In genomic region chr6:52164626-52165440, GRCm38 (mm10) we compare ENCODE assay signal across 8 mouse cellular contexts. TPM values are rescaled to one million over a fixed set of nuclear protein-coding genes. Genes with fewer than 3 reads are reported as not detected.
DNase-seq lines count a peak whose midpoint lies in the region; ATAC-seq and TF ChIP-seq lines count a peak whose summit lies in the region.

Hoxa2 (minus strand) TSS chr6:52164831.

- DNase-seq in testis, postnatal 14 days (ENCODE audit: low spot score) = no peak
- peak; percentile 15 for DNase-seq in heart, postnatal 4 days
- no peak for DNase-seq in limb, embryonic 14.5 days (ENCODE audit: low spot score)
- no peak for DNase-seq in stomach, postnatal 0 days (ENCODE audit: low spot score)
- no peak for DNase-seq in urinary bladder, postnatal 10 days (ENCODE audit: low spot score)
- no peak for DNase-seq in layer of hippocampus, adult 11-12 months (ENCODE audit: low spot score)
- no peak for DNase-seq in right cerebral cortex, postnatal 4 days

- H3K4me2 ChIP-seq in limb, embryonic 14.5 days (replicated peaks; ENCODE audit: low read depth, low read length, severe bottlenecking) = peak within 1 kb of the TSS; percentile 40
- H3K4me2 ChIP-seq in stomach, postnatal 0 days (replicated peaks; ENCODE audit: low read depth) = peak within 1 kb of the TSS; percentile 77

- TF ChIP-seq EP300 in stomach, postnatal 0 days (optimal IDR thresholded peaks at IDR 0.05) = no peak

- no peak for TF ChIP-seq CTCF in testis, adult 2 months (IDR thresholded peaks at IDR 0.05; ENCODE audit: control insufficient read depth, insufficient read depth, insufficient replicate concordance, low read depth, low read length)
- no peak for TF ChIP-seq CTCF in stomach, postnatal 0 days (IDR thresholded peaks at IDR 0.05; ENCODE audit: low read depth)

- H3K27me3 ChIP-seq in testis, adult 2 months (ENCODE audit: control insufficient read depth, insufficient read depth, low read length) = peaks cover 21% of the 10 kb centered on the region
- H3K27me3 ChIP-seq in limb, embryonic 14.5 days (ENCODE audit: control insufficient read depth, insufficient read depth, low read length) = peaks cover 87% of the 10 kb centered on the region
- H3K27me3 ChIP-seq in stomach, postnatal 0 days (ENCODE audit: control insufficient read depth, insufficient read depth, low read length) = no peaks in the 10 kb centered on the region; the same call in 1 of the 2 replicates

- no peak within 1 kb of the TSS for H3K9ac ChIP-seq in limb, embryonic 14.5 days (ENCODE audit: low read depth, low read length, severe bottlenecking)
- H3K9ac ChIP-seq in stomach, postnatal 0 days (ENCODE audit: low read length) = peak within 1 kb of the TSS; percentile 89

- no peaks in the 10 kb centered on the region for H3K36me3 ChIP-seq in testis, adult 2 months (ENCODE audit: control insufficient read depth, insufficient read depth, low read length)
- H3K36me3 ChIP-seq in limb, embryonic 14.5 days (ENCODE audit: control insufficient read depth, insufficient read depth, low read length) = peaks cover 7% of the 10 kb centered on the region
- H3K36me3 ChIP-seq in stomach, postnatal 0 days (ENCODE audit: control insufficient read depth, insufficient read depth, low read length) = 0 out of 2 replicates have a peak, but pooled peaks cover 2% of the 10 kb centered on the region

- no peak for ATAC-seq in limb, embryonic 14.5 days (ENCODE audit: low FRiP score, low read depth)
- peak; percentile 39; the same call in 1 of the 2 replicates for ATAC-seq in stomach, postnatal 0 days (ENCODE audit: low FRiP score, low TSS enrichment)

- H3K27ac ChIP-seq in testis, adult 2 months (ENCODE audit: control insufficient read depth, insufficient read depth, low read depth, low read length) = no peak within 1 kb of the TSS
- no peak within 1 kb of the TSS for H3K27ac ChIP-seq in limb, embryonic 14.5 days (replicated peaks; ENCODE audit: low read depth, low read length)
- peak within 1 kb of the TSS; percentile 96 for H3K27ac ChIP-seq in stomach, postnatal 0 days (replicated peaks)

- peaks cover 22% of the 10 kb centered on the region for H3K4me1 ChIP-seq in testis, adult 2 months (ENCODE audit: control insufficient read depth, insufficient read depth, low read length)
- H3K4me1 ChIP-seq in limb, embryonic 14.5 days (ENCODE audit: control insufficient read depth, insufficient read depth, low read length) = peaks cover 29% of the 10 kb centered on the region
- peaks cover 1% of the 10 kb centered on the region; the same call in 1 of the 2 replicates for H3K4me1 ChIP-seq in stomach, postnatal 0 days (replicated peaks; ENCODE audit: control insufficient read depth, insufficient read depth)

- no peaks in the 10 kb centered on the region for H3K9me3 ChIP-seq in limb, embryonic 14.5 days (ENCODE audit: control insufficient read depth, low read length)
- H3K9me3 ChIP-seq in stomach, postnatal 0 days (ENCODE audit: control insufficient read depth, low read length) = no peaks in the 10 kb centered on the region

- 3% methylated on average over 25 of the region's 25 CpGs for WGBS in limb, embryonic 14.5 days
- 1% methylated on average over 25 of the region's 25 CpGs for WGBS in stomach, postnatal 0 days

- H3K4me3 ChIP-seq in testis, adult 2 months (ENCODE audit: control insufficient read depth, low read depth, low read length) = peak within 1 kb of the TSS; percentile 1; the same call in 1 of the 2 replicates
- H3K4me3 ChIP-seq in limb, embryonic 14.5 days (replicated peaks; ENCODE audit: low read length) = peak within 1 kb of the TSS; percentile 27
- peak within 1 kb of the TSS; percentile 65 for H3K4me3 ChIP-seq in stomach, postnatal 0 days (ENCODE audit: low read depth, low read length)

- TF ChIP-seq POLR2A in testis, adult 2 months (IDR thresholded peaks at IDR 0.05; ENCODE audit: control insufficient read depth, low read depth, low read length) = no peak
- TF ChIP-seq POLR2A in limb, embryonic 14.5 days (IDR thresholded peaks at IDR 0.05; ENCODE audit: borderline replicate concordance, extremely low read depth, insufficient read depth, insufficient read length) = no peak

RNA-seq across cellular contexts. Expression of gene Hoxa2, which starts in this region (rescaled TPM):
- 0.07 and 0.08 TPM in 2 replicates for polyA plus RNA-seq in testis, adult 2 months (2012; rRNA removed)
- total RNA-seq in heart, postnatal 4 days (2021) = under 1 TPM; 0.60 to 0.68 TPM
- polyA plus RNA-seq in limb, embryonic 14.5 days (2012; rRNA removed) = 3.1 and 3.6 TPM in 2 replicates
- polyA plus RNA-seq in limb, embryonic 14.5 days (2014; fragmentation: Nextera tagmentation; extraction: Ambion mirVana) = 0.80 and 1.0 TPM in 2 replicates
- 5.1 and 5.3 TPM in 2 replicates for polyA plus RNA-seq in stomach, postnatal 0 days (2015; fragmentation: Nextera tagmentation; extraction: Ambion mirVana)

Comparison
In these comparisons a context has a peak if more than half of its experiments do, and no peak if none do; other contexts are left out.
1. Peak in DNase-seq in heart, postnatal 4 days; RNA of the gene not detected or under 1 TPM.
2. H3K4me3 ChIP-seq: peak in every context shown above with its lines; median percentile 65 in stomach, postnatal 0 days; 27 in limb, embryonic 14.5 days; 1 in testis, adult 2 months.